Mouse (Mus musculus): ENCODE data around the gene Zswim3.
"Not testable (repeated sequence)": the region's sequence is repeated elsewhere in the genome, so short reads cannot be mapped to it uniquely, and the experiment has no call there.

The Zswim3 gene

GRCm38 (mm10) chr2:164857101-164857821, 52.4 kb downstream of the Zswim3 start, which contains the start of gene Pltp:
TSS of gene Pltp (minus strand) at chr2:164857711.
- DNase-seq, result peak; percentile 72 to 81

GRCm38 (mm10) chr2:164857842-164858553, 53.1 kb downstream of the Zswim3 start:
- DNase-seq, result no peak

- no peak for DNase-seq
Observed at GRCm38 (mm10) chr2:164859155-164859554, 54.3 kb downstream of the Zswim3 start.

GRCm38 (mm10) chr2:164859640-164860432, 54.9 kb downstream of the Zswim3 start:
- DNase-seq, result peak in 1 of 2 experiments; percentile 36

GRCm38 (mm10) chr2:164861094-164861493, 56.2 kb downstream of the Zswim3 start:
- no peak for DNase-seq

GRCm38 (mm10) chr2:164862179-164862861, 57.4 kb downstream of the Zswim3 start:
- peak; percentile 73 to 77 for DNase-seq

- not testable (repeated sequence) for DNase-seq
Observed at GRCm38 (mm10) chr2:164863411-164863810, 58.5 kb downstream of the Zswim3 start.

GRCm38 (mm10) chr2:164864593-164864992, 59.7 kb downstream of the Zswim3 start:
- DNase-seq, result no peak

GRCm38 (mm10) chr2:164866741-164867551, 62.0 kb downstream of the Zswim3 start:
- DNase-seq, result peak; percentile 85 to 89

- DNase-seq, result no peak
Observed at GRCm38 (mm10) chr2:164867566-164867965, 62.7 kb downstream of the Zswim3 start.

- peak in 1 of 2 experiments; percentile 53 for DNase-seq
Observed at GRCm38 (mm10) chr2:164868491-164868890, 63.6 kb downstream of the Zswim3 start.

All from lung, adult 18-20 months (tissue).